Mouse (Mus musculus) gastrocnemius, postnatal 4 days (tissue): ENCODE data around the gene Gm20388. TPM values are rescaled to one million over a fixed set of nuclear protein-coding genes. Genes with fewer than 3 reads are reported as not detected.
A peak's percentile ranks its signal among the peaks of the same experiment; 100 is the strongest.

Source experiments
- DNase-seq, 2 experiments: peaks; one replicate each; pipeline ENCODE4 v3.0.0; 2021 to 2022; ENCODE audit warnings: low spot score in 2 of 2, mixed read lengths in 2 of 2
- total RNA-seq, 2 experiments: library from RNA; stranded (reverse); gene quantifications; 2 replicates each; pipeline ENCODE4 v1.2.3; 2021

Gm20388 gene
- total RNA-seq, 2 experiments from 2014 or later: 12.8 to 22.8 TPM

- no peak for DNase-seq
Measured at GRCm38 (mm10) chr8:124311723-124312122, 4401.1 kb downstream of the Gm20388 start.

- no peak for DNase-seq
Measured at GRCm38 (mm10) chr8:124312228-124312627, 4401.6 kb downstream of the Gm20388 start.

GRCm38 (mm10) chr8:124314803-124315202, 4404.2 kb downstream of the Gm20388 start:
- DNase-seq: no peak

GRCm38 (mm10) chr8:124316466-124317136, 4406.0 kb downstream of the Gm20388 start:
- DNase-seq: peak in 1 of 2 experiments; percentile 57

- no peak for DNase-seq
Measured at GRCm38 (mm10) chr8:124317191-124317682, 4406.6 kb downstream of the Gm20388 start.

- no peak for DNase-seq
Measured at GRCm38 (mm10) chr8:124317821-124318220, 4407.2 kb downstream of the Gm20388 start.

- peak in 1 of 2 experiments; percentile 43 for DNase-seq
Measured at GRCm38 (mm10) chr8:124318612-124319315, 4408.1 kb downstream of the Gm20388 start.

GRCm38 (mm10) chr8:124319316-124319652, 4408.6 kb downstream of the Gm20388 start:
- DNase-seq: no peak

- DNase-seq: no peak
Measured at GRCm38 (mm10) chr8:124321227-124321840, 4410.7 kb downstream of the Gm20388 start.

- no peak for DNase-seq
Measured at GRCm38 (mm10) chr8:124323356-124323755, 4412.7 kb downstream of the Gm20388 start.

GRCm38 (mm10) chr8:124328259-124328658, 4417.6 kb downstream of the Gm20388 start:
- no peak for DNase-seq

- DNase-seq: no peak
Measured at GRCm38 (mm10) chr8:124329690-124330089, 4419.0 kb downstream of the Gm20388 start.

GRCm38 (mm10) chr8:124330433-124330832, 4419.8 kb downstream of the Gm20388 start:
- DNase-seq: no peak

GRCm38 (mm10) chr8:124331094-124331493, 4420.5 kb downstream of the Gm20388 start:
- DNase-seq: no peak

- DNase-seq: no peak
Measured at GRCm38 (mm10) chr8:124331706-124332105, 4421.1 kb downstream of the Gm20388 start.

- no peak for DNase-seq
Measured at GRCm38 (mm10) chr8:124336302-124336701, 4425.7 kb downstream of the Gm20388 start.

- no peak for DNase-seq
Measured at GRCm38 (mm10) chr8:124339742-124340141, 4429.1 kb downstream of the Gm20388 start.

GRCm38 (mm10) chr8:124340360-124341068, 4429.9 kb downstream of the Gm20388 start:
- DNase-seq: no peak

- no peak for DNase-seq
Measured at GRCm38 (mm10) chr8:124343151-124343550, 4432.5 kb downstream of the Gm20388 start.

- DNase-seq: no peak
Measured at GRCm38 (mm10) chr8:124343991-124344390, 4433.4 kb downstream of the Gm20388 start.

- no peak for DNase-seq
Measured at GRCm38 (mm10) chr8:124345098-124345497, 4434.5 kb downstream of the Gm20388 start.
